Mouse (Mus musculus) heart, postnatal 0 days (tissue): ENCODE data around the gene Khdc4.

ENCODE experiments used
- CTCF ChIP-seq: IDR thresholded peaks from 2 replicates; pipeline ENCODE4 v1.5.1; 2016; ENCODE audit warnings: antibody characterized with exemption, control low read depth, low read depth
- EP300 ChIP-seq: IDR thresholded peaks from 2 replicates; pipeline ENCODE4 v1.6.1; 2016; ENCODE audit warnings: antibody characterized with exemption, low read depth

DNA sequence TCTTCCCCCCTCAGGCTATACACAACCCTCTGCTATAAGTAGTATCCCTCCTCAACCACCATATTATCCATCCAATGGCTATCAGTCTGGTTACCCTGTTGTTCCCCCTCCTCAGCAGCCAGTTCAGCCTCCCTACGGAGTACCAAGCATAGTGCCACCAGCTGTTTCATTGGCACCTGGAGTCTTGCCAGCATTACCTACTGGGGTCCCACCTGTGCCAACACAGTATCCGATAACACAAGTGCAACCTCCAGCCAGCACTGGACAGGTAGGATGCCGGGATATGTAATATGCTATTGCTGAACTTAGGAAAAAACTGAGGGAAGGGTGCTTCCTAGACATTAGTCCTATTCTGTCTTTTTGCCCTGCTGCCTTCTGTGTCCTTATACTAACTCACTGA, 14.6 kb downstream of the Khdc4 start:
- no peak for TF ChIP-seq CTCF
- no peak for TF ChIP-seq EP300
